Mouse (Mus musculus): ENCODE measurements around the gene Paics. TPM values are rescaled to one million over a fixed set of nuclear protein-coding genes. Genes with fewer than 3 reads are reported as not detected.
"Not testable (repeated sequence)": the region's sequence is repeated elsewhere in the genome, so short reads cannot be mapped to it uniquely, and the experiment has no call there.

The Paics gene
- total RNA-seq (2014; rRNA removed) (142 and 150 TPM in 2 replicates), polyA plus RNA-seq (2015; fragmentation: Nextera tagmentation; extraction: Ambion mirVana) (147 and 152 TPM in 2 replicates)

- peak within 1 kb of the TSS; percentile 62 for H3K9ac ChIP-seq
- peaks cover 14% of the 10 kb centered on the region for H3K4me1 ChIP-seq (ENCODE audit: insufficient read depth)
- DNase-seq (peak; percentile 98), ATAC-seq (peak; percentile 97)
- TF ChIP-seq CTCF (IDR thresholded peaks at IDR 0.05; ENCODE audit: low read depth): no peak
- no peaks in the 10 kb centered on the region for H3K9me3 ChIP-seq (ENCODE audit: low read length)
- peak within 1 kb of the TSS; percentile 69 for H3K4me3 ChIP-seq (ENCODE audit: low read depth, low read length)
- peaks cover 1% of the 10 kb centered on the region; the same call in 1 of the 2 replicates for H3K36me3 ChIP-seq (ENCODE audit: insufficient read depth)
- H3K27ac ChIP-seq (ENCODE audit: low read depth, low read length): peak within 1 kb of the TSS; percentile 88
- no peaks in the 10 kb centered on the region for H3K27me3 ChIP-seq (ENCODE audit: insufficient read depth, low read length)
- under 1% methylated on average over 81 of the region's 81 CpGs for WGBS
- peak within 1 kb of the TSS; percentile 86 for H3K4me2 ChIP-seq (ENCODE audit: low read depth)
Observed at GRCm38 (mm10) chr5:76951106-76952027, at the start of gene Paics, which contains the start of gene Ppat. Gene Paics, plus strand, starts transcription at chr5:76951307. Gene Ppat, minus strand, starts transcription at chr5:76951578.

- H3K36me3 ChIP-seq (ENCODE audit: insufficient read depth): no peaks in the 10 kb centered on the region; the same call in 1 of the 2 replicates
- H3K27ac ChIP-seq (ENCODE audit: low read depth, low read length): no peak overlapping the region
- H3K4me2 ChIP-seq (ENCODE audit: low read depth): no peak overlapping the region
- WGBS: 76% methylated on average over 4 of the region's 4 CpGs
- H3K4me1 ChIP-seq (ENCODE audit: insufficient read depth): no peaks in the 10 kb centered on the region
- H3K27me3 ChIP-seq (ENCODE audit: insufficient read depth, low read length): no peaks in the 10 kb centered on the region
- DNase-seq (no peak), ATAC-seq (no peak)
- TF ChIP-seq CTCF (IDR thresholded peaks at IDR 0.05; ENCODE audit: low read depth): no peak
- no peak overlapping the region for H3K4me3 ChIP-seq (ENCODE audit: low read depth, low read length)
- H3K9ac ChIP-seq: no peak overlapping the region
- no peaks in the 10 kb centered on the region for H3K9me3 ChIP-seq (ENCODE audit: low read length)
Observed at GRCm38 (mm10) chr5:76902131-76902530, 49.0 kb upstream of the Paics start.

GRCm38 (mm10) chr5:76904713-76905404 lies 46.2 kb upstream of the Paics start:
- Histone ChIP-seq H3K9ac (peak overlapping the region; percentile 73), H3K27ac (ENCODE audit: low read depth, low read length) (peak overlapping the region; percentile 88), H3K4me3 (ENCODE audit: low read depth, low read length) (peak overlapping the region; percentile 80), H3K36me3 (ENCODE audit: insufficient read depth) (no peaks in the 10 kb centered on the region), H3K27me3 (ENCODE audit: insufficient read depth, low read length) (no peaks in the 10 kb centered on the region), H3K4me2 (ENCODE audit: low read depth) (peak overlapping the region; percentile 62), H3K9me3 (ENCODE audit: low read length) (no peaks in the 10 kb centered on the region), H3K4me1 (ENCODE audit: insufficient read depth) (no peaks in the 10 kb centered on the region)
- no peak for TF ChIP-seq CTCF (IDR thresholded peaks at IDR 0.05; ENCODE audit: low read depth)
- ATAC-seq (peak; percentile 44), DNase-seq (no peak)
- WGBS: under 1% methylated on average over 19 of the region's 19 CpGs

- Histone ChIP-seq H3K27me3 (ENCODE audit: insufficient read depth, low read length) (no peaks in the 10 kb centered on the region), H3K4me1 (ENCODE audit: insufficient read depth) (no peaks in the 10 kb centered on the region), H3K27ac (ENCODE audit: low read depth, low read length) (peak within 1 kb of the TSS; percentile 88), H3K4me3 (ENCODE audit: low read depth, low read length) (peak within 1 kb of the TSS; percentile 80), H3K4me2 (ENCODE audit: low read depth) (peak within 1 kb of the TSS; percentile 62), H3K36me3 (ENCODE audit: insufficient read depth) (no peaks in the 10 kb centered on the region), H3K9ac (peak within 1 kb of the TSS; percentile 73), H3K9me3 (ENCODE audit: low read length) (no peaks in the 10 kb centered on the region)
- DNase-seq (peak; percentile 99), ATAC-seq (peak; percentile 98)
- 2% methylated on average over 47 of the region's 47 CpGs for WGBS
- peak; percentile 59 for TF ChIP-seq CTCF (IDR thresholded peaks at IDR 0.05; ENCODE audit: low read depth)
Observed at GRCm38 (mm10) chr5:76905405-76906154, 45.5 kb upstream of the Paics start, which contains the start of gene Aasdh. Gene Aasdh, minus strand, starts transcription at chr5:76905514.

GRCm38 (mm10) chr5:76906155-76906499 lies 45.0 kb upstream of the Paics start:
- no peak for TF ChIP-seq CTCF (IDR thresholded peaks at IDR 0.05; ENCODE audit: low read depth)
- peak overlapping the region; percentile 80 for H3K4me3 ChIP-seq (ENCODE audit: low read depth, low read length)
- DNase-seq (no peak), ATAC-seq (no peak)
- no peaks in the 10 kb centered on the region for H3K27me3 ChIP-seq (ENCODE audit: insufficient read depth, low read length)
- H3K9ac ChIP-seq: peak overlapping the region; percentile 73
- no peaks in the 10 kb centered on the region for H3K4me1 ChIP-seq (ENCODE audit: insufficient read depth)
- 35% methylated on average over 3 of the region's 3 CpGs for WGBS
- peak overlapping the region; percentile 88 for H3K27ac ChIP-seq (ENCODE audit: low read depth, low read length)
- H3K4me2 ChIP-seq (ENCODE audit: low read depth): peak overlapping the region; percentile 62
- H3K9me3 ChIP-seq (ENCODE audit: low read length): no peaks in the 10 kb centered on the region
- H3K36me3 ChIP-seq (ENCODE audit: insufficient read depth): no peaks in the 10 kb centered on the region

GRCm38 (mm10) chr5:76910807-76911206 lies 40.3 kb upstream of the Paics start:
- Histone ChIP-seq H3K9me3 (ENCODE audit: low read length) (no peaks in the 10 kb centered on the region), H3K36me3 (ENCODE audit: insufficient read depth) (peaks cover 14% of the 10 kb centered on the region; the same call in 1 of the 2 replicates), H3K4me1 (ENCODE audit: insufficient read depth) (no peaks in the 10 kb centered on the region), H3K9ac (no peak overlapping the region), H3K4me2 (ENCODE audit: low read depth) (no peak overlapping the region), H3K27ac (ENCODE audit: low read depth, low read length) (no peak overlapping the region), H3K27me3 (ENCODE audit: insufficient read depth, low read length) (no peaks in the 10 kb centered on the region), H3K4me3 (ENCODE audit: low read depth, low read length) (no peak overlapping the region)
- ATAC-seq: no peak
- WGBS: 79% methylated on average over 3 of the region's 3 CpGs
- TF ChIP-seq CTCF (IDR thresholded peaks at IDR 0.05; ENCODE audit: low read depth): no peak
- no peak for DNase-seq

GRCm38 (mm10) chr5:76912522-76912921 lies 38.6 kb upstream of the Paics start:
- not testable (repeated sequence) for H3K4me2 ChIP-seq (ENCODE audit: low read depth); H3K4me1 ChIP-seq (ENCODE audit: insufficient read depth); H3K4me3 ChIP-seq (ENCODE audit: low read depth, low read length); H3K27ac ChIP-seq (ENCODE audit: low read depth, low read length); H3K9me3 ChIP-seq (ENCODE audit: low read length); H3K9ac ChIP-seq; DNase-seq; ATAC-seq; H3K27me3 ChIP-seq (ENCODE audit: insufficient read depth, low read length)
- WGBS: 97% methylated on average over 5 of the region's 5 CpGs
- H3K36me3 ChIP-seq (ENCODE audit: insufficient read depth): peaks cover 14% of the 10 kb centered on the region; the same call in 1 of the 2 replicates
